Comparison of ENCODE assay signal across 9 mouse cellular contexts in the genomic region with DNA sequence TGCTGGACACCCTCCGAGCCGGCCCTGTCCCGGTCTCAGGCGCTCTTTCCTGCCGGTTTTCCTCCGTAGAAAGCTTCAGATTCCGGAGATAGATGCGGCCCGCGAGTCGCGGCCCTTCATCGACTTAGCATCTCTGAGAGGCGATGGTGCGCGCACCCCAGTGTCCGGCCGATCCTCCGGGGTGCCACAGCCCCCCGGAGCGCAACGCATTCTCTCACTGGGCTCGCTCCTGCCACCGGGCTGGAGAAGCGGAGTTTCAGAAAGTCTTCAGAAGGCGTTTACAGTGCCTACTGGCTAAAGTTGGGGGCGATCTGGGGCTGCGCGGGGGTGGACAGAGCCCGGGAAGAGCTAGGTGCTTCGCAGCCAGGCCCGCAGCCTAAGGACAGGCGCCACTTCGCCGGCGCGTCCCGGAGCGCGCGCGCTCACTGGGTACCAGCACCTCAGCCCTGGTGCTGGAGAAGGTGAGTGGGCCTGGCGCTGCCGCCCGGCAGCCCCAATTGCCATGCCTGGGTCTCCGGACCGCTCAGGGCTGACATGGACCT. TPM values are rescaled to one million over a fixed set of nuclear protein-coding genes. Genes with fewer than 3 reads are reported as not detected.
DNase-seq lines count a peak whose midpoint lies in the region; ATAC-seq and TF ChIP-seq lines count a peak whose summit lies in the region.
"Had no signal": no experiment of that assay in that cellular context is flagged by ENCODE, and none has a peak within 500 bp of the region (broad histone marks: within the 10 kb centered on the region; RNA-seq: fewer than 3 reads in every experiment).

No protein-coding gene starts in this region.

- ATAC-seq in kidney, postnatal 0 days (replicated peaks; ENCODE audit: low FRiP score, low read depth): no peak
- ATAC-seq in forebrain, embryonic 11.5 days (replicated peaks; ENCODE audit: low FRiP score): no peak

- no peak overlapping the region for H3K9ac ChIP-seq in kidney, postnatal 0 days (ENCODE audit: low read depth, low read length)
- 0 out of 2 replicates have a peak overlapping the region, but pooled peaks have one; percentile 16 for H3K9ac ChIP-seq in forebrain, embryonic 11.5 days (ENCODE audit: low read length)

- no peak overlapping the region for H3K27ac ChIP-seq in kidney, postnatal 0 days
- H3K27ac ChIP-seq in kidney, adult 2 months (ENCODE audit: insufficient read depth, low read depth, low read length): no peak overlapping the region
- no peak overlapping the region for H3K27ac ChIP-seq in forebrain, embryonic 11.5 days (ENCODE audit: low read depth, low read length)
- no peak overlapping the region for H3K27ac ChIP-seq in midbrain, embryonic 10.5 days (replicated peaks)

- TF ChIP-seq CTCF in kidney, postnatal 0 days (IDR thresholded peaks at IDR 0.05; ENCODE audit: low read depth): no peak
- no peak for TF ChIP-seq CTCF in kidney, adult 2 months (conservative IDR thresholded peaks at IDR 0.05; ENCODE audit: insufficient read depth, insufficient read length, low read depth, low read length)

- H3K4me1 ChIP-seq in kidney, postnatal 0 days (replicated peaks; ENCODE audit: insufficient read depth, low read length): peaks cover 15% of the 10 kb centered on the region; the same call in 1 of the 2 replicates
- no peaks in the 10 kb centered on the region for H3K4me1 ChIP-seq in kidney, adult 2 months (ENCODE audit: control insufficient read depth, insufficient read depth, low read length)
- peaks cover 6% of the 10 kb centered on the region; the same call in 1 of the 2 replicates for H3K4me1 ChIP-seq in forebrain, embryonic 11.5 days (replicated peaks; ENCODE audit: control insufficient read depth, insufficient read depth, low read length)
- H3K4me1 ChIP-seq in midbrain, embryonic 10.5 days: peaks cover 32% of the 10 kb centered on the region

- H3K9me3 ChIP-seq in kidney, postnatal 0 days (replicated peaks; ENCODE audit: low read length): no peaks in the 10 kb centered on the region
- no peaks in the 10 kb centered on the region for H3K9me3 ChIP-seq in forebrain, embryonic 11.5 days (ENCODE audit: control insufficient read depth, low read length)
- no peaks in the 10 kb centered on the region for H3K9me3 ChIP-seq in midbrain, embryonic 10.5 days (replicated peaks)

- H3K4me2 ChIP-seq in kidney, postnatal 0 days (ENCODE audit: low read length): peak overlapping the region; percentile 72
- H3K4me2 ChIP-seq in forebrain, embryonic 11.5 days (ENCODE audit: low read depth, low read length, severe bottlenecking): peak overlapping the region; percentile 99

- TF ChIP-seq POLR2A in kidney, adult 2 months (IDR thresholded peaks at IDR 0.05; ENCODE audit: low read depth, low read length): no peak

- H3K4me3 ChIP-seq in kidney, postnatal 0 days (replicated peaks; ENCODE audit: low read depth, low read length): peak overlapping the region; percentile 44
- H3K4me3 ChIP-seq in kidney, adult 2 months (ENCODE audit: insufficient read depth, low read depth, low read length): no peak overlapping the region
- H3K4me3 ChIP-seq in forebrain, embryonic 11.5 days (ENCODE audit: low read depth, low read length): peak overlapping the region; percentile 51
- H3K4me3 ChIP-seq in midbrain, embryonic 10.5 days: peak overlapping the region; percentile 76

- under 1% methylated on average over 47 of the region's 47 CpGs for WGBS in kidney, postnatal 0 days
- 1% methylated on average over 47 of the region's 47 CpGs for WGBS in kidney, adult 2 months
- WGBS in forebrain, embryonic 11.5 days: under 1% methylated on average over 47 of the region's 47 CpGs
- under 1% methylated on average over 47 of the region's 47 CpGs for WGBS in midbrain, embryonic 10.5 days

- H3K27me3 ChIP-seq in kidney, postnatal 0 days (ENCODE audit: insufficient read depth, low read length): peaks cover 48% of the 10 kb centered on the region
- peaks cover 4% of the 10 kb centered on the region; the same call in 1 of the 2 replicates for H3K27me3 ChIP-seq in kidney, adult 2 months (replicated peaks; ENCODE audit: control insufficient read depth, insufficient read depth, low read length)
- peaks cover 51% of the 10 kb centered on the region for H3K27me3 ChIP-seq in forebrain, embryonic 11.5 days (ENCODE audit: control insufficient read depth, insufficient read depth, low read length)
- H3K27me3 ChIP-seq in midbrain, embryonic 10.5 days (ENCODE audit: low read depth, poor library complexity, severe bottlenecking): peaks cover 77% of the 10 kb centered on the region

- no peaks in the 10 kb centered on the region for H3K36me3 ChIP-seq in kidney, postnatal 0 days (ENCODE audit: insufficient read depth, low read length)
- H3K36me3 ChIP-seq in kidney, adult 2 months (ENCODE audit: control insufficient read depth, insufficient read depth, low read length): no peaks in the 10 kb centered on the region
- H3K36me3 ChIP-seq in forebrain, embryonic 11.5 days (ENCODE audit: control insufficient read depth, insufficient read depth, low read length): no peaks in the 10 kb centered on the region
- no peaks in the 10 kb centered on the region for H3K36me3 ChIP-seq in midbrain, embryonic 10.5 days

- DNase-seq in kidney, postnatal 0 days (ENCODE audit: low spot score): no peak
- no peak for DNase-seq in kidney, adult 2 months
- peak; percentile 49 to 71 for DNase-seq in cerebellum, adult 18-20 months
- DNase-seq in forebrain, embryonic 11.5 days (ENCODE audit: low spot score): peak; percentile 59
- peak; percentile 42 for DNase-seq in midbrain, embryonic 10.5 days (ENCODE audit: low spot score)
- no peak for DNase-seq in gastrocnemius, postnatal 25 days
- no peak for DNase-seq in spleen, postnatal 10 days (ENCODE audit: low spot score in 2 of 2)
- DNase-seq in thymus, postnatal 25 days: no peak

RNA-seq across cellular contexts. Expression of a gene that starts 0.9 kb away (rescaled TPM):
- 0.05 TPM in 1 of 2 replicates, not detected in the other for polyA plus RNA-seq in kidney, postnatal 0 days (2015; fragmentation: Nextera tagmentation; extraction: Ambion mirVana)
- not detected in 2 replicates for polyA plus RNA-seq in kidney, adult 2 months (2012; rRNA removed)
- polyA plus RNA-seq in forebrain, embryonic 11.5 days (2014; fragmentation: Nextera tagmentation; extraction: Ambion mirVana): 0.24 TPM in 1 of 2 replicates, not detected in the other
- 0.10 and 0.12 TPM in 2 replicates for polyA plus RNA-seq in midbrain, embryonic 10.5 days (2016; fragmentation: Nextera tagmentation; extraction: Ambion mirVana)
- not detected for total RNA-seq in gastrocnemius, postnatal 25 days (2021)

RNA-seq across cellular contexts. Expression of a gene that starts 52.6 kb away (rescaled TPM):
- not detected in 2 replicates for polyA plus RNA-seq in kidney, postnatal 0 days (2015; fragmentation: Nextera tagmentation; extraction: Ambion mirVana)
- 0.08 and 0.26 TPM in 2 replicates for polyA plus RNA-seq in kidney, adult 2 months (2012; rRNA removed)
- polyA plus RNA-seq in forebrain, embryonic 11.5 days (2014; fragmentation: Nextera tagmentation; extraction: Ambion mirVana): not detected in 2 replicates
- polyA plus RNA-seq in midbrain, embryonic 10.5 days (2016; fragmentation: Nextera tagmentation; extraction: Ambion mirVana): not detected in 2 replicates
- total RNA-seq in gastrocnemius, postnatal 25 days (2021): not detected
- total RNA-seq: left cerebral cortex, postnatal 10 days had no signal

Comparison
In these comparisons a context has a peak if more than half of its experiments do, and no peak if none do; other contexts are left out.
1. DNase-seq: peak in cerebellum, adult 18-20 months (2 of 2), forebrain, embryonic 11.5 days (single experiment) and midbrain, embryonic 10.5 days (single experiment); none in kidney, postnatal 0 days (single experiment), kidney, adult 2 months (single experiment), gastrocnemius, postnatal 25 days (single experiment), spleen, postnatal 10 days (0 of 2) and thymus, postnatal 25 days (single experiment).